Comparison of ENCODE assay signal across 19 mouse cellular contexts in genomic region chr2:25408908-25409307, GRCm38 (mm10).
DNase-seq lines count a peak whose midpoint lies in the region; TF ChIP-seq lines count a peak whose summit lies in the region.
"Had no signal": no experiment of that assay in that cellular context is flagged by ENCODE, and none has a peak within 500 bp of the region (broad histone marks: within the 10 kb centered on the region; RNA-seq: fewer than 3 reads in every experiment).

No protein-coding gene starts in this region.

- H3K4me3 ChIP-seq in E14TG2a.4 (replicated peaks; ENCODE audit: low read length), result peak overlapping the region; percentile 11; the same call in 1 of the 2 replicates
- H3K4me3 ChIP-seq: embryonic facial prominence, embryonic 13.5 days; embryonic facial prominence, embryonic 15.5 days; erythroblast, embryonic 14.5 days; forebrain, embryonic 10.5 days; forebrain, embryonic 12.5 days had no signal

- TF ChIP-seq CTCF in E14TG2a.4 (conservative IDR thresholded peaks at IDR 0.05; ENCODE audit: low read length), result no peak

- peaks cover 6% of the 10 kb centered on the region; the same call in 1 of the 2 replicates for H3K36me3 ChIP-seq in E14TG2a.4 (ENCODE audit: insufficient read depth, low read length)
- H3K36me3 ChIP-seq: embryonic facial prominence, embryonic 13.5 days had no signal

- peaks cover 34% of the 10 kb centered on the region for H3K4me1 ChIP-seq in E14TG2a.4 (replicated peaks; ENCODE audit: low read depth, low read length)
- H3K4me1 ChIP-seq: embryonic facial prominence, embryonic 13.5 days had no signal

- peaks cover 14% of the 10 kb centered on the region for H3K27me3 ChIP-seq in E14TG2a.4 (ENCODE audit: insufficient read depth, low read length)
- H3K27me3 ChIP-seq: forebrain, embryonic 12.5 days had no signal

- H3K9me3 ChIP-seq in E14TG2a.4 (ENCODE audit: low read length), result no peaks in the 10 kb centered on the region
- H3K9me3 ChIP-seq: embryonic facial prominence, embryonic 13.5 days; embryonic facial prominence, embryonic 15.5 days; forebrain, embryonic 10.5 days; forebrain, embryonic 12.5 days had no signal

- DNase-seq in cerebellum, adult 11-12 months, result peak; percentile 20
- no peak for DNase-seq in cerebellum, postnatal 10 days
- peak; percentile 86 for DNase-seq in heart, adult 11 months
- no peak for DNase-seq in heart, adult 9 months (ENCODE audit: low spot score in 2 of 2)
- DNase-seq: adrenal gland, adult 2 months; adrenal gland, postnatal 10 days; adrenal gland, postnatal 25 days; B cell, adult 2 months; cerebellum, adult 11 months; cerebellum, adult 2 months; cerebellum, adult 9-10 months; cerebellum, postnatal 25 days; embryo, embryonic 11 days had no signal

Comparison
In these comparisons a context has a peak if more than half of its experiments do, and no peak if none do; other contexts are left out.
1. DNase-seq: peak in cerebellum, adult 11-12 months (single experiment) and heart, adult 11 months (single experiment); none in cerebellum, postnatal 10 days (0 of 2) and heart, adult 9 months (0 of 2).